Mouse (Mus musculus) layer of hippocampus, adult 9-11 months (tissue): Measurements from ENCODE around the gene BC037034.

Experiments used
- DNase-seq: peaks from one replicate; pipeline ENCODE4 v3.0.0; 2022

BC037034 gene

GRCm38 (mm10) chr5:138263260-138264206 lies at the start of gene BC037034:
Gene BC037034, minus strand, starts transcription at chr5:138264033.
- DNase-seq: peak; percentile 93

GRCm38 (mm10) chr5:138312795-138313194 lies 49.0 kb upstream of the BC037034 start:
- no peak for DNase-seq

GRCm38 (mm10) chr5:138299613-138300012 lies 35.8 kb upstream of the BC037034 start:
- DNase-seq: no peak

- DNase-seq: no peak
Observed at GRCm38 (mm10) chr5:138294158-138294557, 30.3 kb upstream of the BC037034 start.

- DNase-seq: no peak
Observed at GRCm38 (mm10) chr5:138291638-138292037, 27.8 kb upstream of the BC037034 start.

GRCm38 (mm10) chr5:138287861-138288260 lies 24.0 kb upstream of the BC037034 start:
- no peak for DNase-seq

- DNase-seq: no peak
Observed at GRCm38 (mm10) chr5:138283540-138283939, 19.7 kb upstream of the BC037034 start.

GRCm38 (mm10) chr5:138281798-138282197 lies 18.0 kb upstream of the BC037034 start:
- no peak for DNase-seq

- no peak for DNase-seq
Observed at GRCm38 (mm10) chr5:138280829-138281228, 17.0 kb upstream of the BC037034 start.

GRCm38 (mm10) chr5:138280425-138280768 lies 16.6 kb upstream of the BC037034 start:
- no peak for DNase-seq

GRCm38 (mm10) chr5:138279585-138280424 lies 16.0 kb upstream of the BC037034 start, which contains the start of the genes Gm43720, Gpc2 and Stag3:
Gene Gm43720, minus strand, starts transcription at chr5:138279958.
Gene Gpc2, minus strand, starts transcription at chr5:138280005.
Gene Stag3, plus strand, starts transcription at chr5:138280240.
- DNase-seq: peak; percentile 84

- DNase-seq: no peak
Observed at GRCm38 (mm10) chr5:138277994-138278393, 14.2 kb upstream of the BC037034 start.

GRCm38 (mm10) chr5:138275216-138276050 lies 11.6 kb upstream of the BC037034 start:
- no peak for DNase-seq

- no peak for DNase-seq
Observed at GRCm38 (mm10) chr5:138274186-138274585, 10.4 kb upstream of the BC037034 start.

- no peak for DNase-seq
Observed at GRCm38 (mm10) chr5:138272409-138272923, 8.6 kb upstream of the BC037034 start, which contains the start of gene Gal3st4. Gene Gal3st4, minus strand, starts transcription at chr5:138272840.

- no peak for DNase-seq
Observed at GRCm38 (mm10) chr5:138271232-138271631, 7.4 kb upstream of the BC037034 start.

GRCm38 (mm10) chr5:138268980-138269379 lies 5.1 kb upstream of the BC037034 start:
- no peak for DNase-seq

GRCm38 (mm10) chr5:138267114-138267513 lies 3.3 kb upstream of the BC037034 start:
- no peak for DNase-seq

- DNase-seq: no peak
Observed at GRCm38 (mm10) chr5:138265712-138266111, 1.9 kb upstream of the BC037034 start.

- no peak for DNase-seq
Observed at GRCm38 (mm10) chr5:138264207-138264578, 360 bp upstream of the BC037034 start.

- DNase-seq: no peak
Observed at GRCm38 (mm10) chr5:138262582-138263240, 1.1 kb downstream of the BC037034 start.

GRCm38 (mm10) chr5:138262001-138262400 lies 1.8 kb downstream of the BC037034 start:
- no peak for DNase-seq
